Mouse (Mus musculus) heart, adult 2 months (tissue): ENCODE measurements around the gene Sdcbp2. TPM values are rescaled to one million over a fixed set of nuclear protein-coding genes. Genes with fewer than 3 reads are reported as not detected.
A peak's percentile ranks its signal among the peaks of the same experiment; 100 is the strongest.

Experiments used
- DNase-seq, 2 experiments: peaks; one replicate each; pipeline ENCODE4 v3.0.0; 2021
- H3K27ac ChIP-seq: fragments of 200-600 bp; 2 replicates; pipeline ENCODE4 v1.8.1; 2022
- H3K27me3 ChIP-seq: fragments of 200-500 bp; 2 replicates; pipeline ENCODE4 v1.6.1; 2012; ENCODE audit warnings: mild to moderate bottlenecking, low read length, inconsistent platforms, mixed read lengths; ENCODE audit not compliant: control insufficient read depth, insufficient read depth
- H3K36me3 ChIP-seq: fragments of 200-500 bp; 2 replicates; pipeline ENCODE4 v1.6.1; 2012; ENCODE audit warnings: low read length, inconsistent platforms; ENCODE audit not compliant: control insufficient read depth, insufficient read depth
- H3K4me1 ChIP-seq: fragments of 200-500 bp; 2 replicates; pipeline ENCODE4 v1.6.1; 2011; ENCODE audit warnings: low read length; ENCODE audit not compliant: control insufficient read depth, insufficient read depth
- H3K4me3 ChIP-seq: fragments of 200-600 bp; 2 replicates; pipeline ENCODE4 v1.8.1; 2022
- H3K79me2 ChIP-seq: fragments of 200-500 bp; replicated peaks from 2 replicates; pipeline ENCODE4 v1.6.1; 2012; ENCODE audit warnings: mild to moderate bottlenecking, inconsistent platforms, low read length, moderate library complexity, mixed read lengths; ENCODE audit not compliant: control insufficient read depth, insufficient read depth
- H3K9ac ChIP-seq: fragments of 200-500 bp; 2 replicates; pipeline ENCODE4 v1.6.1; 2012; ENCODE audit warnings: low read depth, mild to moderate bottlenecking, control low read depth, inconsistent platforms, low read length, mixed read lengths
- CTCF ChIP-seq: fragments of 200-600 bp; IDR thresholded peaks from 2 replicates; pipeline ENCODE4 v1.8.1; 2022; ENCODE audit warnings: antibody characterized with exemption, mild to moderate bottlenecking, moderate library complexity
- EP300 ChIP-seq: fragments of 200-500 bp; IDR thresholded peaks from 2 replicates; pipeline ENCODE4 v1.6.1; 2011; ENCODE audit warnings: low read depth, low read length, control low read depth; ENCODE audit not compliant: insufficient read depth
- POLR2A ChIP-seq: fragments of 200-500 bp; IDR thresholded peaks from 2 replicates; pipeline ENCODE4 v1.6.1; 2011; ENCODE audit warnings: mild to moderate bottlenecking, low read depth, low read length, control low read depth; ENCODE audit not compliant: insufficient read depth
- WGBS: fragments of 180-500 bp; shearing (Covaris S2); methylation state at CpG from one replicate; pipeline ENCODE4 v1.1.7; 2018; 5-methylcytosine and 5-hydroxymethylcytosine counted together
- intact Hi-C: fragments of 180-260 bp; cut with DNase I; formaldehyde crosslinking; loops from one replicate; pipeline ENCODE4 v1.15.1; 2025
- polyA plus RNA-seq: library from polyadenylated mRNA; depleted of rRNA; stranded (reverse); fragments of >200 nt; gene quantifications from 2 replicates; pipeline ENCODE4 v1.2.3, GENCODE M21; 2012
- total RNA-seq, 2 experiments: library from RNA; stranded (reverse); gene quantifications; 2 replicates each; pipeline ENCODE4 v1.2.3; 2021

Gene Sdcbp2
- total and polyA plus RNA-seq, 3 experiments, result 1.9 to 2.4 (median 2.2) TPM

DNA sequence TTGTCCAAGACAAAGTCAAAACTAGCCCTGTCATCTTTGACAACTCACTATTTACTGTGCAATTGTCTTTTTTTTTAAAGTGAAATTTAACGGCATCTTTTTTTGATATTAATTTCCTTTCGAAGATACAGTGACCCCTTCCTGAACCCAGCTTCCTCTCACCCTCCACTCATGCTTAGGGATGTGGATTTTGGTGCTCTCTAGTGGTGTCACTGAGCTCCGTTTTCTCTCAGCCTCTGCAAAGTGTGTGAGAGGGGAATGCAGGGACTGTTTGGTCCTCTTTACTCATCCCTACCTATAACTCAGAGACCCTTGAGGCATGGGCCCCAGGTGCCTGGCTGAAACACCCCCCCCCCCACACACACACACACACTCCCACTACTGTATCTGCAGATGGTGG, 13.5 kb downstream of the Sdcbp2 start:
- Histone ChIP-seq H3K79me2 (no peaks in the 10 kb centered on the region), H3K27ac (no peak overlapping the region), H3K4me3 (no peak overlapping the region), H3K36me3 (no peaks in the 10 kb centered on the region), H3K9ac (no peak overlapping the region), H3K4me1 (no peaks in the 10 kb centered on the region), H3K27me3 (no peaks in the 10 kb centered on the region)
- no peak for DNase-seq
- intact Hi-C loops, result loop anchor here (1.0 to 5.0 kb wide), 2 partner anchors 71 to 94 kb away; partner anchors contain the start of gene Nsfl1c
- WGBS, result 18% methylated on average over 3 of the region's 3 CpGs
- no peak for TF ChIP-seq POLR2A
- TF ChIP-seq CTCF, result peak; percentile 38

DNA sequence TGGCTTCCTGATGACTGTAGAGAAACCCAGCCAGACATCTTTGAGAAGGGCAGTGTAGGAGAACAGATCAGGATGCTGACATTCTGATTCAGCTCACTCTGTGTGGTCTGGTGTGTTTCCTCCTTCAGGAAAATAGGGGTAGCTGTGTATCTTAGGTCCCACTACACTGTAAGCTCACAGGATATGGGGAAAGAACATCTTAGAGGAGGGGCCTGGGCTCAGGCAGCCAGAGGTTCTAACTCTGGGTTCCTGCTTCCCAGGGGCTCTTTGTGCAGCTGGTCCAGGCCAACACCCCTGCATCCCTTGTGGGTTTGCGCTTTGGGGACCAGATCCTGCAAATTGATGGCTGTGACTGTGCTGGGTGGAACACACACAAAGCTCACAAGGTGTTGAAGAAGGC, 14.4 kb downstream of the Sdcbp2 start:
- H3K4me3 ChIP-seq, result no peak overlapping the region
- no peaks in the 10 kb centered on the region for H3K27me3 ChIP-seq
- no peaks in the 10 kb centered on the region for H3K36me3 ChIP-seq
- intact Hi-C loops, result loop anchor here (1.0 to 5.0 kb wide), 2 partner anchors 72 to 95 kb away; partner anchors contain the start of gene Nsfl1c
- TF ChIP-seq POLR2A (no peak), CTCF (no peak), EP300 (no peak)
- DNase-seq, result no peak
- no peak overlapping the region for H3K27ac ChIP-seq
- no peaks in the 10 kb centered on the region for H3K79me2 ChIP-seq
- no peaks in the 10 kb centered on the region for H3K4me1 ChIP-seq
- WGBS, result 86% methylated on average over 1 of the region's 1 CpGs
- H3K9ac ChIP-seq, result no peak overlapping the region

DNA sequence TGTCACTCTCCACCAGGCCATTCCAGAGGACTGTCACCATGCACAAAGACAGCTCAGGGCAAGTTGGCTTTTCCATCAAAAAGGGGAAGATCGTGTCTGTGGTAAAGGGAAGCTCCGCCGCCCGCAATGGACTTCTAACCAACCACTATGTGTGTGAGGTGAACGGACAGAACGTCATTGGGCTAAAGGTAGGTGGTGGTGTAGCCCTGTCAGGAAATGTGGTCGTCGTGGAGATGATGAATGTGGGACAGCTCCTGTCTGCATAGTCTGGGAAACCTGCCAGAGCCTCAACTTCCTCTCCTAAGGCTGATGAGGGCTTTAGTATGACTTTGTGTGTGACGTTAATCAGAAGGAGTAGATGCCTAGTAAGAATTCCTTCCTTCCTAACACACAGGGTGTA, 14.9 kb downstream of the Sdcbp2 start:
- intact Hi-C loops, result loop anchor here (5.0 kb wide), 1 partner anchor 95 kb away; the partner anchor contains the start of gene Nsfl1c

DNA sequence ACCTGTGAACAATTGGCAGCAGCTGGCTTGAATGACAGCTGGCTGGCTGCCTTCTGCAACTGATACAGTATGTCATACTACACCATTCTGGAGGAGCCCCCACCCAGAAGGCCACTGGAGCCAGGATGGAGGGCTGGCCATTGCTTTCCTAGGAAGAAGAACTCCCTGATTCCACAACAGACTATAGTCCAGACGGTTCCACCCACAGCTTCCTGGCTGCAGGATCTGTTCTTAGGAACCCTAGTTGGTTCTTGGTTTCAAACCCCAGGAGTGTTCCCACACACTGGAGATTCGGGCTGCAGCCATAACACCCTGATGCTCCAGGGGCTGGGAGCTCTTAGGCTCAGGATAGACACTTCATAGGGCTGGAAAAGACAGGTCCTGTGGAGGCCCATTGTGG, 25.6 kb downstream of the Sdcbp2 start:
- H3K27me3 ChIP-seq, result no peaks in the 10 kb centered on the region
- DNase-seq, result no peak
- no peaks in the 10 kb centered on the region for H3K79me2 ChIP-seq
- intact Hi-C loops, result no loop called here
- H3K4me1 ChIP-seq, result no peaks in the 10 kb centered on the region
- H3K9ac ChIP-seq, result no peak overlapping the region
- TF ChIP-seq POLR2A, result no peak
- TF ChIP-seq CTCF, result no peak
- no peak for TF ChIP-seq EP300
- WGBS, result 39% methylated on average over 2 of the region's 2 CpGs
- H3K4me3 ChIP-seq, result no peak overlapping the region
- no peaks in the 10 kb centered on the region for H3K36me3 ChIP-seq
- H3K27ac ChIP-seq, result no peak overlapping the region

More for the DNA sequence above, 14.9 kb downstream of the Sdcbp2 start:
- DNase-seq, result no peak
- Histone ChIP-seq H3K27ac (no peak overlapping the region), H3K9ac (no peak overlapping the region), H3K79me2 (no peaks in the 10 kb centered on the region), H3K27me3 (no peaks in the 10 kb centered on the region), H3K36me3 (no peaks in the 10 kb centered on the region), H3K4me1 (no peaks in the 10 kb centered on the region), H3K4me3 (no peak overlapping the region)
- TF ChIP-seq POLR2A (no peak), EP300 (no peak), CTCF (no peak)
- 50% methylated on average over 9 of the region's 9 CpGs for WGBS

DNA sequence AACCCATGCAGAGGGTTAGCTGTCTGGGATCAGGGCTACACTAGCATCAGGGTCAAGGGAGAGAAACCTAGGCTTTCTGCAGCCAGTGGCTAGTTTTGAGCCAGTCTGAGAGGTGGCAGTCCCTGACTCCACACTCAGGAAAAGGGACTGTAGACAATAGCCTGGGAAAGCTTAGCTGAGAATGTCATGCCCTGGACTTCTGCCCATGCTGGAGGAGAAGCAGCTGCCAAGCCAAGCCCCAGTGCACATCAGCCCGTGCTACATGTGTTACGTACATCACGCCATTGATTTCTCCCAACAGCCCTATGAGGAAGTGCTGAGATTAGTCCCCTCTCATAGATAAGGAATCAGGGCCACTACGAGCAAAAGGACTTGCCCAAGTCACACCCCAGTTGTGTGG, 29.7 kb downstream of the Sdcbp2 start:
- Histone ChIP-seq H3K36me3 (no peaks in the 10 kb centered on the region), H3K27ac (no peak overlapping the region), H3K4me3 (no peak overlapping the region), H3K4me1 (no peaks in the 10 kb centered on the region), H3K79me2 (no peaks in the 10 kb centered on the region), H3K9ac (no peak overlapping the region), H3K27me3 (no peaks in the 10 kb centered on the region)
- TF ChIP-seq POLR2A (no peak), CTCF (no peak), EP300 (no peak)
- 12% methylated on average over 4 of the region's 4 CpGs for WGBS
- intact Hi-C loops, result no loop called here
- DNase-seq, result no peak

DNA sequence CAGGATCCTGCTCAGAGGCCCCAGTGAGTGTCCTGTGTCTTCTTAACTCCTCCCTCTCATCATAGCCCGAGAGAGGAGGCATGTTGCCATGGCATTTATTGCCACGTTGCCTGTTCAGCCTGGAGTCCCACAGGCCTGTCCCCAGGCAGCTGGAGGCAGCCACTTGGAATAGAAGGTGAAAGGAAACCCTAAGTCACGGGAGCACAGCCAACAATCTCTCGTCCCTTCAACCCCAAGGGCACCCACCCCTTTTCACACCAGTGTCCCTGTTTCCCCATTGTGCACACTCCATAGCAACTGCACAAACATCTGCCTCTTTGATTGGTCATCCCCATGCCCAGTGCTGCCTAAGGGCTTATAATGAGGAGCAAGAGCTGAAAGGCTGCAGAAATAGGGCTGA, 31.2 kb downstream of the Sdcbp2 start:
- H3K36me3 ChIP-seq, result no peaks in the 10 kb centered on the region
- no peaks in the 10 kb centered on the region for H3K79me2 ChIP-seq
- no peak overlapping the region for H3K9ac ChIP-seq
- H3K4me3 ChIP-seq, result no peak overlapping the region
- no peaks in the 10 kb centered on the region for H3K27me3 ChIP-seq
- TF ChIP-seq POLR2A (no peak), EP300 (no peak), CTCF (no peak)
- intact Hi-C loops, result no loop called here
- DNase-seq, result no peak
- no peak overlapping the region for H3K27ac ChIP-seq
- 46% methylated on average over 4 of the region's 4 CpGs for WGBS
- no peaks in the 10 kb centered on the region for H3K4me1 ChIP-seq
